Mouse (Mus musculus) left cerebral cortex, postnatal 4 days (tissue): ENCODE results near the gene D630039A03Rik. TPM values are rescaled to one million over a fixed set of nuclear protein-coding genes. Genes with fewer than 3 reads are reported as not detected.

Experiments used
- total RNA-seq, 2 experiments: library from RNA; stranded (reverse); gene quantifications; 2 replicates each; pipeline ENCODE4 v1.2.3; 2021

The D630039A03Rik gene
- total RNA-seq, 2 experiments from 2014 or later = not detected

Other genes starting within 250 kb of the D630039A03Rik start
- gene Akap2, start 198.6 kb downstream of the D630039A03Rik start, total RNA-seq = 10 to 100 TPM; 21.0 to 27.5 TPM
- gene Txn1, start 40.1 kb upstream of the D630039A03Rik start, total RNA-seq = 100 to 1,000 TPM; 187 to 191 TPM
- gene Txndc8, start 92.8 kb upstream of the D630039A03Rik start, total RNA-seq = not detected